Mouse (Mus musculus): Measurements from ENCODE around the gene Tmem254b. TPM values are rescaled to one million over a fixed set of nuclear protein-coding genes. Genes with fewer than 3 reads are reported as not detected.
"Not testable (repeated sequence)": the region's sequence is repeated elsewhere in the genome, so short reads cannot be mapped to it uniquely, and the experiment has no call there.

The Tmem254b gene
- polyA plus RNA-seq (2012; rRNA removed) = 23.1 and 25.0 TPM in 2 replicates
- polyA plus RNA-seq (2014; fragmentation: Nextera tagmentation; extraction: Ambion mirVana) = 29.7 and 32.1 TPM in 2 replicates

DNA sequence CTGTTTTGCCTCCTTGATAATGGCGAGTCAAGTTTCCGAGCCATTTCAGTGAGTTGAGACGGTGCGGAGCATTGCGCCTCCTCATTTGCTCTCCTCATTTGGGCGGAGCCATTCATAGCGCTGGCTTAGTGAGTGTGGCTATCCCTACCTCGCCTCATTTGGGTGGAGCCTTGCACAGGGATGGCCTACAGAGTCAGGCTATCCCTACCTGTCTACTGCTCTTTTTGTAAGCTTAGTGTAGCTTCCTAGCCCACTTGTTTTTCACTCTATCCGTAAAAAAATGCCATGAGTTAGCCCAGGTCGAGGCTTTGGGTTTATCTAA, at the start of gene Tmem254b:
Gene Tmem254b, minus strand, starts transcription at position 116 of the 322 bp plus-strand sequence.
- H3K4me1 ChIP-seq (ENCODE audit: control insufficient read depth, insufficient read depth, low read length); DNase-seq (ENCODE audit: low spot score); H3K4me2 ChIP-seq (replicated peaks; ENCODE audit: low read depth, low read length, severe bottlenecking); H3K27me3 ChIP-seq (ENCODE audit: control insufficient read depth, insufficient read depth, low read length); H3K36me3 ChIP-seq (ENCODE audit: control insufficient read depth, insufficient read depth, low read length); H3K9ac ChIP-seq (ENCODE audit: low read depth, low read length, severe bottlenecking); H3K9me3 ChIP-seq (ENCODE audit: control insufficient read depth, low read length); H3K27ac ChIP-seq (replicated peaks; ENCODE audit: low read depth, low read length); H3K4me3 ChIP-seq (replicated peaks; ENCODE audit: low read length): not testable (repeated sequence)
- WGBS = no CpG with 5 or more reads among the region's 10 CpGs
- peak; percentile 91 for ATAC-seq (ENCODE audit: low FRiP score, low read depth)

DNA sequence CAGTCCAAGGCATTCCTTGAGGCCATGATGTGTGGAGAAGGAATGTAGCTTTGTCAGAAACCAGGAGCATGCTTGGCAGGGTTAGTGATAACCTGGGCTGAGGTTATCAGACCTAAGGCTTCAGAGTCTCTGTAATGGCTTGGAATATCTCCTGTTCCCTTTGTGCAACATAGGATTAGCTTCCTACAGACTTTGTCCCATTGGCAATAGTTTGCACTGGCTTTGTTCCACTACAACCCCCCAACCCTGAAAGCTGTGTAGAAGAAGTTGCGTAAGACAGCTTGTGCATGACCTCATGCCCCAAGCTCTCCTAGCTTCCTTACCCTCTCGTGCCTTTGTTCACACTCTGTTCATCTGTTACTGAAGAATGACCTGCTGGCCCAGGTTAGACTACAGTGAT, 30.3 kb upstream of the Tmem254b start:
- H3K9me3 ChIP-seq (ENCODE audit: control insufficient read depth, low read length); H3K27ac ChIP-seq (replicated peaks; ENCODE audit: low read depth, low read length); H3K36me3 ChIP-seq (ENCODE audit: control insufficient read depth, insufficient read depth, low read length); H3K27me3 ChIP-seq (ENCODE audit: control insufficient read depth, insufficient read depth, low read length); ATAC-seq (ENCODE audit: low FRiP score, low read depth); H3K4me2 ChIP-seq (replicated peaks; ENCODE audit: low read depth, low read length, severe bottlenecking); DNase-seq (ENCODE audit: low spot score); H3K9ac ChIP-seq (ENCODE audit: low read depth, low read length, severe bottlenecking); H3K4me1 ChIP-seq (ENCODE audit: control insufficient read depth, insufficient read depth, low read length); H3K4me3 ChIP-seq (replicated peaks; ENCODE audit: low read length): not testable (repeated sequence)
- WGBS = no CpG with 5 or more reads among the region's 2 CpGs

DNA sequence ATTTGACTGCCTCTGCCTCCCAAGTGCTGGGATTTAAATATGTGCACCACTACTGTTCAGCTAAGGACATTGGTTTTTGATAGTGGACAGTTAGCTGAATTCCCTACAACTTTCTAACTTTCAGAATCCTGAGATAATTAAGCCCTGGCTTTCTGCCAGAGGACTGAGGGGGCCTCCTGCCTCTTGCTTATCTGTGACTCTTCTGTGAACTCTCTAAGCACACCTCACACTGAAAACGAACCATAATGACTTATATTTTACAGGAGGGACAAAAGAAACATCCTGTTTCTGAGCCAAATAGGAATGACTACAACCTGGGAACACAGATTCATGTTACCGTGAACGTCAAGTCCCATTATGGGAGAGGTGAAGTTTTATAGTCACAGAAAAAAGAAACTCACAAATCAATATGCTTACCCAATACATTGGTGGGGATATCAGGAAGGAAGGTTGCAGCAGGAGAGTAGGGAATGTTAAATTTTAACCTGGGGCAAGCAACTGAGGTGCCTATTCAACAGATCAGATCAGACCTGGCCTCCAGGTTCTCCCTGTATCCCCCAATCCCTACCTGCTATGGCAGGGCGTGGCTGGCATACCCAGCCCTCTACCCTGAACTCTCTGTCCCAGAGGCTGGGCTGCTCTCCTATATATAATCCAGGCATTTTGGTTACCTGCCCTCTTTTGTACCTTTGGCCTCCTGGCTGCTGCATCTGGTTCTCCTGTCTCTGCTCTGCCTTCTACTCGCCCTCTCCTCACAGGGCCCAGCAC, 9.6 kb upstream of the Tmem254b start:
- not testable (repeated sequence) for ATAC-seq (ENCODE audit: low FRiP score, low read depth); H3K9me3 ChIP-seq (ENCODE audit: control insufficient read depth, low read length); H3K36me3 ChIP-seq (ENCODE audit: control insufficient read depth, insufficient read depth, low read length); H3K9ac ChIP-seq (ENCODE audit: low read depth, low read length, severe bottlenecking); DNase-seq (ENCODE audit: low spot score); H3K27me3 ChIP-seq (ENCODE audit: control insufficient read depth, insufficient read depth, low read length); H3K4me1 ChIP-seq (ENCODE audit: control insufficient read depth, insufficient read depth, low read length); H3K4me2 ChIP-seq (replicated peaks; ENCODE audit: low read depth, low read length, severe bottlenecking); H3K27ac ChIP-seq (replicated peaks; ENCODE audit: low read depth, low read length); H3K4me3 ChIP-seq (replicated peaks; ENCODE audit: low read length)
- WGBS = no CpG with 5 or more reads among the region's 5 CpGs

DNA sequence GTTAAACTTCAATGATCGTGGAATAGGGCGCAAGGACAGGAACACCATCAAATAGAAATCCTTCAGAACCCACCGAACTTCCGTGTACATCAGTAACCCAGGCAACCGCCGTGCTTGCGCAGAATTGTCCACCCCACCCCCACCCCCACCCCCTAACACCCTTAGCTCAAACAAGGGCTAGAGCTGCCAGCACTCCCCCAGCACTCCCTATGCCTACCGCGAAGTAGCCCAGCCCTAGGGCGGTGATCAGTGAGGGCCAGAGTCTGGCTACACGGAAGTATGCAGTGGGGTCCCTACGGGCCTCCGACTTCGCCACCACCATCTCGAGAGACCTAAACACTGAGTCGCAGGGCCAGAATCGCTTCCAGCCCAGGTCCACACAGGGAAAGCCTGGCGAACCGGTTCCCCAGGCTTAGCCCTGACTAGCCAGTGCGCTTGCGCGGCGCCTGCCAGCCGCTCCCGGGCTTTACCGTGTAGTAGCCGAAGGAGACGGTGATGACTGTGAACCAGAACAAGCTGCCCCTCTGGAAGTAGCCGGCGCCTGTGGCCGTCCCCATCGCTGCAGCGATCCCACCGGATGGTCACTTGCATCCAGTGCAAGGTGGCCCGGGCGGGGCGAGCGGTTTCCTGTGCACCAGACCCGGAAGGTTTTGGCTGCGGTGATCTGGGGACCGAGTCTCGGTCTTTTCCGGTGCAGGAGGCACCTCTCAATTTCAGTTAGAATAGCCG, 480 bp downstream of the Tmem254b start:
- not testable (repeated sequence) for DNase-seq (ENCODE audit: low spot score); H3K4me2 ChIP-seq (replicated peaks; ENCODE audit: low read depth, low read length, severe bottlenecking); H3K27me3 ChIP-seq (ENCODE audit: control insufficient read depth, insufficient read depth, low read length); H3K36me3 ChIP-seq (ENCODE audit: control insufficient read depth, insufficient read depth, low read length); H3K9me3 ChIP-seq (ENCODE audit: control insufficient read depth, low read length); H3K27ac ChIP-seq (replicated peaks; ENCODE audit: low read depth, low read length); H3K9ac ChIP-seq (ENCODE audit: low read depth, low read length, severe bottlenecking); H3K4me3 ChIP-seq (replicated peaks; ENCODE audit: low read length); H3K4me1 ChIP-seq (ENCODE audit: control insufficient read depth, insufficient read depth, low read length)
- ATAC-seq (ENCODE audit: low FRiP score, low read depth) = peak; percentile 86
- WGBS = no CpG with 5 or more reads among the region's 44 CpGs

DNA sequence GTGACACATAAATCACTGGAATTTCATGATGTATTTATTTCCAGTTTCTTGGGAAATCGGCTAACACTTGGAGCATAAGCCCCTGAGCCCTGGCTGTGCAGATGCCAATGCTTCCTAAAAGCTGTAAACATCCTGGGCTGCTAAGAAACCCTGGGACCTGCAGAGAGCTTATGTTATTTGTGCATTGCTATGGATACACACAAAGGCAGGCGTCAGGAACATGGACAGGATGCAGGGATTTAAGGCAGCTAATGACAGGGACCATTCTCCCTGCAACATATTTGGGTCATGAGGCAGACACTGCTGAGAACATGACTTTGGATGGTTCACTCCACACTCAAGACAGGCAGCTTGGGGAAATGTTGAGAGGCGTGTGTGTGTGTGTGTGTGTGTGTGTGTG, 9.0 kb downstream of the Tmem254b start:
- no CpG with 5 or more reads among the region's 3 CpGs for WGBS
- H3K27me3 ChIP-seq (ENCODE audit: control insufficient read depth, insufficient read depth, low read length); DNase-seq (ENCODE audit: low spot score); H3K4me3 ChIP-seq (replicated peaks; ENCODE audit: low read length); H3K27ac ChIP-seq (replicated peaks; ENCODE audit: low read depth, low read length); H3K9me3 ChIP-seq (ENCODE audit: control insufficient read depth, low read length); H3K36me3 ChIP-seq (ENCODE audit: control insufficient read depth, insufficient read depth, low read length); H3K9ac ChIP-seq (ENCODE audit: low read depth, low read length, severe bottlenecking); H3K4me1 ChIP-seq (ENCODE audit: control insufficient read depth, insufficient read depth, low read length); H3K4me2 ChIP-seq (replicated peaks; ENCODE audit: low read depth, low read length, severe bottlenecking): not testable (repeated sequence)
- 0 out of 2 replicates have a peak, but pooled peaks have one; percentile 15 for ATAC-seq (ENCODE audit: low FRiP score, low read depth)

DNA sequence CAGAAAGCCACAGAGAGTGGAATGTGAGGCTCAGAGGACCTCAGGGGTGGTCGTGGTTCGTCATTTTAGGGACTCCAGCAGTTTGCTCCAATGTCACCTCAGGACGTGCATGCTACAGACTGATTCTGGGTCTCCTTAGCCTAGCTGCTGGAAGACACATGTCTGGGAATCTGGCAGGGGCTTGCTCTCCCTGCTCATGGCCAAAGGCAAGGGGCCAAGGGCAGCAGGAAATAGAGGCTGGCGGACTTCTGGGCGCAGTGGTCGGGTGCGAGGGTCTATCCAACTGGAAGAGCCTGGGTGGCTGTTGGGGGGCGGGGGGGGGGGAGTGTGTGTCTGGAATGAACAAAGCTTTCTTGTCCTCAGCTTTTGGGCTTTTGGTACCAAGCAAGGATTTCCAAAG, 18.5 kb downstream of the Tmem254b start:
- H3K4me1 ChIP-seq (ENCODE audit: control insufficient read depth, insufficient read depth, low read length); H3K27ac ChIP-seq (replicated peaks; ENCODE audit: low read depth, low read length); ATAC-seq (ENCODE audit: low FRiP score, low read depth); H3K9ac ChIP-seq (ENCODE audit: low read depth, low read length, severe bottlenecking); H3K36me3 ChIP-seq (ENCODE audit: control insufficient read depth, insufficient read depth, low read length); H3K4me2 ChIP-seq (replicated peaks; ENCODE audit: low read depth, low read length, severe bottlenecking); DNase-seq (ENCODE audit: low spot score); H3K4me3 ChIP-seq (replicated peaks; ENCODE audit: low read length); H3K27me3 ChIP-seq (ENCODE audit: control insufficient read depth, insufficient read depth, low read length); H3K9me3 ChIP-seq (ENCODE audit: control insufficient read depth, low read length): not testable (repeated sequence)
- no CpG with 5 or more reads among the region's 8 CpGs for WGBS

DNA sequence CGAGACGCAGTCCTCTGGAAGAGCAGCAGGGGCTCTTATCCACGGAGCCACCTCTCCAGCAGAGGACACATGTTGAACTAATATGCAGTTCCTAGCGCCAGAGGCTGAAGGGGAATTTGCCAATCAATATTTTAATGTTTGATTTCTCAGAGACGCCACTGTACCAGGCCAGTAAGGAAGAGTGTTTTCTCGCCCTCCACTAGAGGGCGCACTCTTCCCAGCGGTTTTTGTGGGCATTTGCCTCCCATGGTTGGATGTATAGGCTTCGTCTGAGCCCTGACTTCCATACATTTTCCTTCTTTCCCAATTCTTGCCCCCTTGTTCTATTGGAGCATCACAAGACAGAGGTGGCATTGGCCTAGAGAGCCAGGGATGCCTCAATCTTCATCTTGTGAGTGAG, 20.2 kb downstream of the Tmem254b start:
- not testable (repeated sequence) for H3K27ac ChIP-seq (replicated peaks; ENCODE audit: low read depth, low read length); H3K4me3 ChIP-seq (replicated peaks; ENCODE audit: low read length); H3K9ac ChIP-seq (ENCODE audit: low read depth, low read length, severe bottlenecking); H3K4me2 ChIP-seq (replicated peaks; ENCODE audit: low read depth, low read length, severe bottlenecking); DNase-seq (ENCODE audit: low spot score); ATAC-seq (ENCODE audit: low FRiP score, low read depth); H3K9me3 ChIP-seq (ENCODE audit: control insufficient read depth, low read length); H3K4me1 ChIP-seq (ENCODE audit: control insufficient read depth, insufficient read depth, low read length); H3K27me3 ChIP-seq (ENCODE audit: control insufficient read depth, insufficient read depth, low read length); H3K36me3 ChIP-seq (ENCODE audit: control insufficient read depth, insufficient read depth, low read length)
- WGBS = no CpG with 5 or more reads among the region's 9 CpGs

DNA sequence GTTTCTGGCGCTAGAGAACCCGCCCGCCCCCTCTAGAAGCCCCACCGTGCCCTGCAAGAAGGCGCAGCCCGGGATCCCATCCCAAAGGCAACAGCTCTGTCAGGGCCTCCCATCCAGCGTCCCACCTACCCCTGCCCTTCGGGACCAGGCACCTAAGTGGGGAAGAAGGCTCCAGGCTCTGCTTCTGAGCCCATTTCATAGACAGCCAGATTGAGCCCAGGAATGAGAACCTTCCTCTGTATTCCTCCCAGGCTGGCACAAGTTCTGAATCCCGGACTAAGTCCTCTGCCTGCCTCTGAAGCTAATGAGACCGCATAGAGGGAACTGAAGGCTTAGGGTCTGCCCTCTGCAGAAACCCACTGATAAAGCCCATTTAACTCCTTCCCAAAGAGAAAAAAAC, 24.5 kb downstream of the Tmem254b start, which contains the start of gene Plac9b:
Gene Plac9b, minus strand, starts transcription at position 101 of the 400 bp plus-strand sequence.
- not testable (repeated sequence) for H3K9me3 ChIP-seq (ENCODE audit: control insufficient read depth, low read length); H3K4me1 ChIP-seq (ENCODE audit: control insufficient read depth, insufficient read depth, low read length)
- no CpG with 5 or more reads among the region's 10 CpGs for WGBS

More for the DNA sequence above, 24.5 kb downstream of the Tmem254b start, which contains the start of gene Plac9b:
- ATAC-seq (ENCODE audit: low FRiP score, low read depth); H3K4me2 ChIP-seq (replicated peaks; ENCODE audit: low read depth, low read length, severe bottlenecking); H3K27ac ChIP-seq (replicated peaks; ENCODE audit: low read depth, low read length); H3K36me3 ChIP-seq (ENCODE audit: control insufficient read depth, insufficient read depth, low read length); H3K9ac ChIP-seq (ENCODE audit: low read depth, low read length, severe bottlenecking); DNase-seq (ENCODE audit: low spot score); H3K4me3 ChIP-seq (replicated peaks; ENCODE audit: low read length); H3K27me3 ChIP-seq (ENCODE audit: control insufficient read depth, insufficient read depth, low read length): not testable (repeated sequence)

All from limb, embryonic 14.5 days (tissue).